Mouse (Mus musculus) testis, adult 2 months (tissue): ENCODE measurements around the gene Loxl1.

ENCODE experiments used
- CTCF ChIP-seq: fragments of 200-500 bp; IDR thresholded peaks from 2 replicates; pipeline ENCODE4 v1.5.1; 2012; ENCODE audit warnings: low read depth, mild to moderate bottlenecking, inconsistent platforms, low read length, moderate library complexity; ENCODE audit not compliant: control insufficient read depth, insufficient read depth, insufficient replicate concordance
- POLR2A ChIP-seq: fragments of 200-500 bp; IDR thresholded peaks from 2 replicates; pipeline ENCODE4 v1.6.1; 2012; ENCODE audit warnings: low read depth, mild to moderate bottlenecking, inconsistent platforms, low read length, moderate library complexity; ENCODE audit not compliant: control insufficient read depth

GRCm38 (mm10) chr9:58249592-58250192 lies 63.3 kb downstream of the Loxl1 start, which contains the start of gene Pml:
- TF ChIP-seq CTCF = no peak
- no peak for TF ChIP-seq POLR2A
